Mouse (Mus musculus): ENCODE results near the gene Cacna2d2.

The Cacna2d2 gene

DNA sequence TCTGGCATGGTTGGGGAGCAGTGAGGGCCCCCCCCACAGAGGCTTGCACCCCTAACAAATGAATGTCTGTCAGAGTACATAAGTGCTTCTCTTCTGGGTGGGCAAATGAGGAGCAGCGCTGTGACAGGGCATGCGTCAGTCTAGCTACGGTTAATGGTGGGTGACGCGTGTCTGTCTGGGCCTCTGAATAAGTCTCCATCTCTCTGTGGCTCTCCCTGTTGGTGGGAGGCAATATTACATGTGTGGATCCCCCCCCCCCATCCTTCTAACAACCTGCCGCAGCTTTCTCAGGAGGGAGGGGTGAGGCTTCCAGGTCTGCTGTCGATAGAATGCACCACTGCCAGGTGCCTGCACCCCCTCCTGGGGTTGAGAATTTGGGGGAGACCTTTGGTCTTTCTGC is 3.7 kb downstream of the Cacna2d2 start:
- DNase-seq (ENCODE audit: low read depth): no peak

DNA sequence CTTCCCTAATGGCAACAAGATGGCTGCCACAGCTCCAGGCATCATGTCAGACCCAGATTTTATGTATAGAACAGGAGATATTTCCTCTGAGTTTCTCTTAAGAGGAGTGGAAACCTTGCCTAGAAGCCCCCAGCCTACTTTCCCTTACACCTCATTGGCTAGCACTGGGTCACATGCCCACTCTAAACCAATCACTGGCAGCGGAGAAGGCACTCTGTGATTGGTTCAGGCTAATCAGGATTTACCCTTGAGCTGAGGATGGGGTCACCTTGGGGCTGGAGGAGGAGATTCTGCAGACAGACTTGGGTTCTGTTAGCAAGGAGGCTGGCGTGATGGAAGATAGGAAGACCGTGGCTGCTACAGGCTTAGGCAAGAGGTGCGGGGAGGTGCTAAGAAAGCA is 10.0 kb downstream of the Cacna2d2 start:
- no peak for DNase-seq (ENCODE audit: low read depth)

DNA sequence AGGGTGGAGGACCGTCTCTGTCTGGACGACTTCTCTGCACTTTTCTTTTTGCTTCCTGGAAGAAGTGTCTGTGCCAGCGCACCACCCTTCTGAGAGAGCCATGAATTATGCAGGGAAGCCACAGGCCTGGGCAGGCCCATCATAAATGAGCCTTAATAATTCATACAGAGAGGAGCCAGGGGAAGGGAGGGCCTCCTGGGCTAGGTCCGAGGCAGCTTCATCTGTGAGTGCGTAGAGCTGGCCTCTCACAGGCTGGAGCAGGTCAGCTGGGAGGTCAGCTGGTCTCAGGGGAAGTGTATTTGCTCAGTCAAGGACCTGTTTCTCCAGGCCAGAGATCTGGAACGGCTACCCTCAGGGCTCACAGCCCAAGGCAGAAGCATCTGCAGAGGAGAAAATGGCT is 17.7 kb downstream of the Cacna2d2 start:
- no peak for DNase-seq (ENCODE audit: low read depth)

DNA sequence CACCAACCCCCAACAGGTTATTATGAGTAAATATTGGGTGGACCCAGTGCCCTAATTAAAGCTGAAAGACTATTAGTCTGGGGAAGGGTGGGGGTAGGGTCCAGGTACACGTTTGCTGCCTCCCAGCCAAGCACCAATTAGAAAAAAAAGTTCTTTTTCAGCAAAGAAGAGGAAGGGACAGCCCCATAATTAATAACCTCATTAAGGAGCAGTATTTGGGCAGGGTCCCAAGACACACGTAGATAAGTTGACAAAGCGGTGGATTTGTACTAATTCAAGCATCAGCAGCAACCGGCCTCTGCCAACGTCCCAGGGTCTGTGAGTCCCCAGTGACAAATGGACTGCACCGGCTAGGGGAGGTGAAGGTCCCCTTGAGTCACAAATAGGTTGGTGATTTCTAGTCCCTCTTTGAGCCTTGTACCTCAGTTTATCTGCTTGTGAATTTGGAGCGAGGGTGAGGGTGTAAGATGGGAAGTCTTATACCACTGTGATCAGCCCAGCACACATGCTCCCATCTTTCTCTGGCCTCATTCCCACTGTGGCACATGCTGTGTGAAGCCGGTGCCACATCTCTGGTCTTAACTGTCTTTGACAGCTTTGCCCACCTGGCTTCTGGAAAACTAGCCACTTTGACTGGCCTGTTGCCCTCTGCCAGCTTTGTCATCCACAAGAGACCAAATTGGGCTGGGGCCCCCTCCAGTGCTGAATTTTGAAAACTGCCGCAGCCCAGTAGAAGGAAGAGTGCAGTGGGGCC is 20.3 kb downstream of the Cacna2d2 start:
- DNase-seq (ENCODE audit: low read depth): no peak

DNA sequence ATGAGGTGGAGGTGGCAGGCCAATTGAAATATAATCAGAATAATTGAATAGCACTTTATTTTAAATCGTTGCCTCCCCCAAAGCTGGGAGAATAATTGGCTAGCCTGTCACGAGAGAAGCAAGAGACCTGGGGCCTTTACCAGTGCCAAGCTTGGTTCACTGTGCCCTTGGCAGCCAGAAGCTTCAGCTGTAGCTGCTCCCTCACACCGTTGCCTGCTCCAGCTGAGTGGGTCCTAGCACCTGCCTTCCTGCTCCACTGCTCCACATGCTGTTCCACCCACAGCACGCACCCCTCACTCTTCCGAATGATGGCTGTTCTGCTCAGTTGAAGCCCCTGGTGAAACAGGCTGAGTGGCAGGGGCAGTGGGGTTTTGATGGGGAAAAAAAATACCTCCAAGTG is 21.5 kb downstream of the Cacna2d2 start:
- no peak for DNase-seq (ENCODE audit: low read depth)

DNA sequence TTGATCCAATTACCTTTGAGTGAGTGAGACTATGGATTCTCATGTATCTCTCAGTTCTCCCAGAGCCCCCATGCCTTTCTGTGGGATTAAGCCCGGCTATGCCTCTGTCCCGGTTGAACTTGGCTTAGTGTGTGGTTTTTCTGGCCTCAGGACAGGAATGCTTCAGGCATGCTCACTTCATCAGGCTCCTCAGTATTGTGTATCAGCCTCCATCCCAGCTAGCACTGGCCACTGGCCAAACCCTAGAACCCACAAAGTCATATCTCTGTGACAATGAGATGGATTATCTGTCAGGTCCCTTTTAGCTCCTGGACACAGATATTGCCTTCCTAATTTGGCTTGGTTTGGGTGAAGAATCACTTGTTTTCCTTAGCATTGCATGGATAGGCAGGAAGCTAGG is 23.5 kb downstream of the Cacna2d2 start:
- peak; percentile 9 for DNase-seq (ENCODE audit: low read depth)

DNA sequence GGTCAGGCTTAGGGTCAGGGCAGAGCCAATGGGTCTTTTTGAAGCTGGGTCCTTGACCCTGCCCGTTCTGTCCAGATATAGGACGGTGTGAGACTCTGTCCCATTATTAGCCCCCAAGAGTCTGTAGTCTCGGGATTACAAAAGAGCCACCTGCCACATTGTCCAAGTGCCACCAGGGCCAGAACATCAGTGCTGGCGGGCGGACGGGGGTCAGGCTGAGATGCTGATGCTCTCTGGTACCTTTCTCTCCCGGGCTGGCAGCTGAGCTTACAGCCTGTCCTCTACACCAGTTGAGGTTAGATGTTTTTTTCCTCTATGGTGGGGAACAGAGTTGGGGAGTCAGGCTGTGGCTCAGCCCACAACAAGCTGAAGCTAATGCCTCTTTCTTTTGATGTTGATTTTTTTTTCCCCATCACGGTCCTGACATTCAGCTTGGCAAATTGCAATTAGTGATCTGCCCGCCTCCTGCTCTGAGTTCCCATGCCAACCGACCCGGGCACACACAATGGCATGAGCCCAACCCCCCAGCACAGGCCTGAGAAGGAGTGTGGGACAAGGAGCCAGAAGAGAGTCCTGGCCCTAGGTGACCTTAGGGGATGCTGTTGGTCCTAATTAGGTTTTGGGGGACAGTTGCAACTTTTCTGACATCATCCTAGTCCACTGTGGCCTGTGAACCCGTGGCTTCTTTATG is 25.2 kb downstream of the Cacna2d2 start:
- no peak for DNase-seq (ENCODE audit: low read depth)

DNA sequence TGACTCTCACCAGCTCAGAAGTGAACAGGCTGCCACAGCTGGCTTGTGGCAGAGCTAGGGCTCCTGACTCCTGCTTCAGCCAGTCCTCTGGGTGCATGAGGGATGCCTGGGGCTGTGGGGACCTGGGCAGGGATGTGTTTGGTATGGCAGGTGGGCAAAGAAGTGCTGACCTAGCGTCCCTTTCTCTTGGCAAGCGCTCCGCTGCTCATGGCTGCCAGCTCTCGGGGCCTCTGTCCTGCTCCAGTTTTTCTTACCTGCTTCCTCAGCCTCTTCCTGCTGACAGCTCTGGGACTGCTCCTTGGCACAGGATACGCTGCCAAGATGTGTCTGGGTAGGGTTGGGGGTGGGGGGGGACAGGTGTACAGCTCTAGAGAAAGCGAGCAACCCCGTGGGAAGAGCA is 28.5 kb downstream of the Cacna2d2 start:
- DNase-seq (ENCODE audit: low read depth): no peak

DNA sequence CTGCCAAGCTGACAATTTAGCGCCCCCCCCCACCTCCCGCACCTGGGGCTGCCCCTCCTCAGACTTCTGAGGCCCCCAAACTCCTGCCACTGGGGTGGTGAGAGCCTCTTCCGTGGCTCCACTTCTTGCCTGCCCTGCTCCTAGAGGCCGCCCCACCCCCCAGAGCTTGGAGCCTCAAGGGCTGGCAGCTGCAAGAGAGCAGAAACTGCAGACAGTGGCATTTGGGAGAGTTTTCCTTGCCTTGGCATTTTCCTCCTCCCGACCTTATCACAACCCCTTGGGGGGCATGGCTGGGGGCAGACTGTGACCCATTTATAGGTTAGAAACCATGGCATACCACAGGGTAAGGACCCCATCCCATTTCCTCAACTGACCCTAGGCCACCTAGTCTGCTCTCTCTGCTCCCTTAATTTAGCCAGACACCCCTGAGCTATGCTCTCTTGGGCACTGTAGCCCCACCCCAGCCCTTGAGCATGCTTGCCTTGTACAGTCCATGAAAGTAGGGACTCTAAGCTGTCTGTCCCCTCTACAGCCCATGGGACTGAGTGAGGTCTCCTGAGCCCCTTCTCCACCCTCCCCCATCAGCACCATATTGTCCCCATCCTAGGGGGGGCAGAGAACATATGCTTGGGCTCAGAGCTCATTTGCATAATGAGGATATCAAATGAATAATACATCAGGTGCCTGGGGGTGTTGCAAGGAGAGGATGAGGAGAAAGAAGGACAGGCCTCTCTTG is 29.2 kb downstream of the Cacna2d2 start:
- no peak for DNase-seq (ENCODE audit: low read depth)

DNA sequence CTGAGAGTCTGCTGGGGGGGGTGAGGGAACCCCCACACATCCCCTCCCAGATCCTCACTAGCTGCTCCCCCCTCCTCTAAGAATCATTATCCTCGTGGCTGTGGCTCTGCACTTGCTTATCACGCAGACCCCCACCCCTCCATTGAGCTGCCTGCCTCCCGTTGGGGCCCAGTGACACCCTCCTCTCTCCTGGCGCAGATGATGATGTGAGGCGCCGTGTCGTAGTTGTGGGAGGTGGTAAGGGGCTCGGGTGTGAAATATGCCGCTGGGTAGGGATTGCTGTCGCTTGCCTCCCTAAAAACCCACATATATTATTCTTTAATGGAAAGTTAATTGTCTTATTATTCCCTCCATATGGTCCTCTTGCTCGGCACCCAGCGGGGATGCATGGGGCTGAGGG is 31.0 kb downstream of the Cacna2d2 start:
- no peak for DNase-seq (ENCODE audit: low read depth)

DNA sequence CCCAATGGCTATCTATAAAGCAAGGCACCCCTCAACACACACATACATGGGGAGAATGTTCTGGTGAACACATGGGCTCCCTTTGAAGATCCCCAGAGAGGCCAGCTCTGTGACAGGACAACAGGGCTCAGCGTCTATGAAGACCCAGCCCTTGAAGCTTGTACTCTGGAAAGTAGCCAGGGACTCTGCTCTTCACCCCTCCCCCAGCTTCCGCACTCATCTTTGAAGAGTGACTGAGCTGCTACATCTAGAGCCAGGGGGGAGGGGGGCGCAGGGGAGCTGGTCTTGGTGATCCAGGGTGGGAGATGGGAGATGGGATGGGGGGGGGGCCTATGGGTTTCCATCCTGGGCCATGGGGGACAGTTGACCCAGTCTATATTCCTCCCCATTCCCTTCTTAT is 33.1 kb downstream of the Cacna2d2 start:
- DNase-seq (ENCODE audit: low read depth): no peak

DNA sequence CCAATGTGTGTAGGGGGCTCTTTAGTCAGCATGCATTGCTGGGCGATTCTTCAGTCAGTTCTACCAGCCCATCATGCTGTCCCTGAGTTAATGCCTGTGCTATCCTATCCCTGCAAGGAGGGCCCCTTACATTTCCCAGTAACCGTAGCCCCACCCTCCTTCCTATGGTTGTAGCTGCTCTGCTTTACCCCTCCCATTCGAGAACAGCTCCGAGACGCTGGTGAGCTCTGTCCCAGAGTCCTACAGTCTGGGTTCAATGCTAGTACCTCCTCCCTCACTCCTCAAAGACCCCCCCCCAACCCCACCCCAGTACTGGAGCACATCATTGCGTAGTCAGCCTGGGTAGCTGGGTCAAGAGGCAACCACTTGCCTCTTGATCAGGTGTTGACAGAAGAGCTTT is 35.4 kb downstream of the Cacna2d2 start:
- no peak for DNase-seq (ENCODE audit: low read depth)

DNA sequence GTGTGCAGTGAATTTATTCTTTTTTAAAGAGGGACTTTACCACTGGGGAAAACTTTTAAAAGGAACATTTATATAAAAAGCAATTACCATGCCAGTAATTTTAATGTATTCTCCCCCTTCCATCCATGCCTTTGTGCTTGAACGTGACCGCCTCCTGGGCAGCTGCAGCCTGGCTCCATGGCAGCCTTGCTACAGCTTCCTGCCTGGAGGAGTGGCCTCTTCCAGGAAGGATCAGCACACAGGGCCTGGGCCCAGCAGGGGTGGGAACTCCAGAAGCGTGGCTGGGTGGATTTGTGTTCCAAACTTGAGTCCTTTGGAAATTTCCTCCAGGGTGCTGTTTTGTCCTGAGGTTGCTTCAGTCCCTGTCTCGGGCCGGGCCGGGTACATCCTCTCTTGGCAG is 35.9 kb downstream of the Cacna2d2 start:
- no peak for DNase-seq (ENCODE audit: low read depth)

DNA sequence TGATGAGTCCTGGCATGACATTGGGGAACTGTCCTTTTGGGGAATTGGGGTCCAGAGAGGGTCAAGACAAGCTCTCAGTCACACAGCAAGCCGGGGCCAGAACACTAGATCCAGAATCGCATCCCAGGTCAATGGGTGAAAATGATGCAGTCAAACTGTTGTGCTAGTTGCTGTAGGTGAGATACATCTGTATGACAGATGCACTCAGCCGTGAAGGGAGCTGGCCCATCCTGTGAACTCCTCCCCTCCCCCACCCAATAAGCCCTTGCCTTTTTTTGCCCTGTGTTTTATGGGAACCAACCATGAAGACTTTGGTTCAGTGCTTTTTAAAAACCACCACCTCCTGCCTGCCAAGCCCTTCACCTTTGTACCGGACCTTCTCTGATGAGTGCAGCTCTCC is 43.5 kb downstream of the Cacna2d2 start:
- DNase-seq (ENCODE audit: low read depth): no peak

DNA sequence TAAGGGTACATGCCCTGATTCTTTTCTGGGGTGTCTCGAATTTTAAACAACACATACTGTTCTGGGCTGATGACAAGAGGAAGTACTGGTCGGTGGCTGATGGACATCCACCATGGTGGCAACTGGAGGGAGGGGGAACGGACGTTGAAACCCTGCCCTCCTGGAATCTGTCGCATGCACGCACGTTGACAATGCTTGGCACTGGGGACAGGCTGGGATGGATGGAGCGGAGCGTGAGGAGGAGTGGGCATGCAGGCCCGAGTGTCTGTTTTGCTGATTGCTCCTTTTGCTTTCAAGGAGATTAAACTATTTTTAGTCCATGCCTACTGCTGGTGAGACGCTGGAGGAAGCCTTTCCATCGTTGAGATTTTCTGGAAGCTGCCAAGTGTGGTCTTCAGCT is 43.9 kb downstream of the Cacna2d2 start:
- DNase-seq (ENCODE audit: low read depth): no peak

DNA sequence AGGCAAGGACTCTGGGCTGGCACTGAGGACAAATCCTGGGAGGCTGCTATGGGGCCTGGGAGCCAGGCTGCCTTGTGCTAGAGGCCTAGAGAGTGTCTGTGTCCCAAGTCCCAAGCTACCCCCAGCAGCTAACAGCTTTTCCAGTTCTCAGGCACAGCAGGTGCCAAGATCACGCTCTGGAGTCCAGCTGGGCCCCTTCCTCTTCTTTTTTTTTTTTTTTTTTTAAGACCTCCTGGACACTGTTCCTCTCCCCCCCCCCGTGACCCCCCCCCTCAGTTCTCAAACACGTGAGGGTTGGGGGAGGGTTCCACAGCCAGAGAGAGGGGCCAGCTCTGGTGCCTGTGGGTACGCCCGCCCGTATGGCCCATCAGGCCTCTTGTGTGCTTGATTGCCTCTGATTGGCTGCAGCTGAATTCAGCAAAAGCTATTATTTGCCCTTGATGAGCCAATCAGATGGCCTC is 45.6 kb downstream of the Cacna2d2 start:
- DNase-seq (ENCODE audit: low read depth): no peak

DNA sequence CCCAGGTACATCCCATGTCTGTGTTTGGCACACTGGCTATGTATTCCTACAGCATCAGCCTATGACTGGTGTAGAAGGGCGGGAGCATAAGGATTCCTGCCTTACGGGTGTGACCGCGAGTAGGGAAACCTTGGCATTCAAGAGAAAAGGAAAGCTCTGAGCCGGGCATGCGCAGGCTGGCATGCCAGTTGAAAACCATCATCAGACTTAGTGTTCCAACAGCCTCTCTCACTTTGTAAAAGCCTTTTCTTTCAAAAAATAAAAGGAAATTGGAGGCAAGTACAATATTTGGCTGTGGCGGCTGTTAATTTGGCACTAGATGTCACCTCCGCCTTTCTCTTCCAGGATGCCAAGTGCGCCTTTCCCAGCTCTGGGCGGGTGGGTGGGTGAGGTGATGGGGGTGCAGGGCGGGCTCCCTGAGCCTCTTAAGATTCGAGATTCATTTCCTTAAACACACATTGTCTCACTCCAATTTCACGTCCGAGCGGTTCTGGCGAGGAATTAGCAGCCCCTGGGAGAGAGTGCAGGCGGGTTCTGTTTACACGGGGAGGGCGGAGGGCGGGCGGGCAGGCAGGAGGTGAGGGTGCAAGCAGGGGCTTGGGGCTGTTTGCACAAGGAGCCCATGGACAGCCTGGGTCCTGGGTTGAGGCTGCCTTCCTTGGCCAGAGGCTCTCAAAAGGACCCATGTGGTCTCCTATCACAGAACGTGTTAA is 49.5 kb downstream of the Cacna2d2 start:
- no peak for DNase-seq (ENCODE audit: low read depth)

DNA sequence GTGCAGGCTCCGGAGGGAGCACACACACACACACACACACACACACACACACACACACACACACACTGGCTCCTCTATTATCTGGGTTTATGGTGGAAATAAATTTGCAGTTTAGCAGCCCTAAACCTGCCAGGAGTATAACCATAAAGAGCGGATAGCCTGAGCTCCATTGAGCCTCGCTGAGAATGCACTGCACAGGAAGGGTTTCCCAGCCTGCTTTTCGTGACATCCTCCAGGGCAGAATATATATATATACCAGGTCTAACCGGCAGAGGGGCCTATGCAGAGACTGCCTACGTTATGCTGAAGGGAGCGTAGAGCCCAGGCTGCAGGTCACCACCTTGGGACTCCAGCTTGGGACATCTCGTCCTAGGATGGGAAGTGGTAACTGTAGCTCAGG is 52.0 kb downstream of the Cacna2d2 start:
- no peak for DNase-seq (ENCODE audit: low read depth)

DNA sequence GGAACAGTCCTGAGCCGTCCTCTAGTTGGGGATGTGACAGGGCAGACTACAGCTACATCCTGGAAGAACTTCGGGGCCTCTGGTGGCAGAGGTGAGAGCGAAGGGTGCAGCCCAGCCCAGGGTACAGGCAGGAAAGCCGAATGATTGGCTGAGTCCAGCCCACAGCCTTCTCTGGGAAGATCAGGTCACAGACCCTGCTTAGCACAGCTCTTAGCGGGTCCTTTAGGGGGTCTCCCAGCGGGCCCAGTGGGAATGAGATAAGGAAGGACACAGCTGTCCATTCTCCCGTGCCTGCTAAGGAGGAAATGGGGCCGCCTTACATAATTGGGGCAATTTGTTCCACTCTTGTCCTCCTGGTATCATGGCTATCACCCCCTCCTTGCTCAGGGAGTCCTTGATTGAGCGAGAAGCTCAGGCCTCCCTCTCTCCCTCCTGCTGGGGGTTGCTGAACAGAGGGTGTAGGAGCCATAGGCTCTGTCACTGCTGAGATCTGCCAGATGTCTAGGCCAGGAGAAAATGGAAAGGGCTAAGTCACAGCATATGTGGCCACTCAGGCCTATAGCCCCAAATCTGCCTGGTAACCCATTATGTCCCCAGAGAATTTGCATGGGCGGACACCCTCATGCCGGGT is 52.6 kb downstream of the Cacna2d2 start:
- no peak for DNase-seq (ENCODE audit: low read depth)

DNA sequence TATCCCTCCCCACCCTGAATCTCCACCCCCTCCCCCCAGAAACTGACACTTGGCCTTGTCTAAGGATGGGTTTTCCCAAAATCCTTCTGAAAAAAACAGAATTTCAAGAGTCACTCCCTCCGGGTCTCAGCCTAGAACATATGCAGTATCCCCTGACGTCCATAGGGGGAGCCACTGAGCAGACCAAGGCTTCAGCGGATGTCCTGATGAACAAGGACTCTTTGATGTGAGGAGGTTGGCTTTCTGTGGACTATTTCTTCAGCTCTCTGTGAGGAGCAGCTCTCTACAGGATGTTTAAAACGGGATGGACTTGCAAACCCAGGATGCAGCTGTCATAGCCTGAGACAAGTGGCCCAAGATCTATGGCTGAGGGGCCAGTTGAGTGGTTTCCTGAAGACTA is 53.1 kb downstream of the Cacna2d2 start:
- DNase-seq (ENCODE audit: low read depth): peak; percentile 15

DNA sequence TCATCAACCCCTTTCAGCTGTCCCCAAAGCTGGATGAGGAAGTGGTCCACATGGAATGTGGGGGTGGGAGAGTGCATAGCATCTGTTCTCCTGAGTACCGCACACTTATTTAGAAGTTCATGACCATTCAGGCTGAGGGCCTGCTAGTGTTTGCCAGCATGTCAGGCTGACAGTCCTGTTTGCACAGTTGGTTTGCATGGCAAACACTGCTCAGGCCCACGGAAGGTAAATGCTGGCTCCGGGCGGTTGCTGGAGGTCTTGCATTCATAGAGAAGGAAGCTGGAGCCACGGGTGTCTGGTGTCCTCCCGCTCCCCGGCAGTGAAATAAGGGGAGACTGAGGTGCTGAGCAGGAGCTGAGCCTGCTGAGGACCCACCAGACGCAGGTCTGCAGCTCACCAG is 53.7 kb downstream of the Cacna2d2 start:
- no peak for DNase-seq (ENCODE audit: low read depth)

DNA sequence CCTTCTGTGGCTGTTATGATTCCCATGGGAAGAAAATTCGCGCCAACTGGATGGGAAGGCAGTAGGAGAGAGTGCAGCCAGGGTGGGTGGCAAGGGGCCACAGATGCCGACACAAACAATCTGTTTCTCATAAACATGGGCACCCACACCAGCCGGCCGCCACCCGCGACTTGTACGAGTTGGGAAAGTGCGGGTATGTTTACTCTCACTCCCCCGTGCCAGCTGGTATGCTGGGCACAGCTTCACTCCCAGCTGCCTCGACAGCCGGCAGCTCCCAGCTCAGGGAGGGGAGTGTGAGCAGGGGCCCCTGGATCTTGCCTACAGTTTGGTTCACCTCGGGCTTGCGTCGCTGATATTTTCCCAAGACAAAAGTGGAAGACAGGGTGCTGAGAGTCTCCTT is 57.3 kb downstream of the Cacna2d2 start:
- DNase-seq (ENCODE audit: low read depth): no peak
